Mouse (Mus musculus) testis, adult 2 months (tissue): Measurements from ENCODE around the gene Tkfc.

Experiments
- CTCF ChIP-seq: fragments of 200-500 bp; IDR thresholded peaks from 2 replicates; pipeline ENCODE4 v1.5.1; 2012; ENCODE audit warnings: low read depth, mild to moderate bottlenecking, inconsistent platforms, low read length, moderate library complexity; ENCODE audit not compliant: control insufficient read depth, insufficient read depth, insufficient replicate concordance
- POLR2A ChIP-seq: fragments of 200-500 bp; IDR thresholded peaks from 2 replicates; pipeline ENCODE4 v1.6.1; 2012; ENCODE audit warnings: low read depth, mild to moderate bottlenecking, inconsistent platforms, low read length, moderate library complexity; ENCODE audit not compliant: control insufficient read depth

GRCm38 (mm10) chr19:10562351-10562750 is 43.1 kb downstream of the Tkfc start:
- no peak for TF ChIP-seq POLR2A
- no peak for TF ChIP-seq CTCF
